Mouse (Mus musculus) cerebellum, adult 2 months (tissue): ENCODE results near the gene Ric8b. TPM values are rescaled to one million over a fixed set of nuclear protein-coding genes. Genes with fewer than 3 reads are reported as not detected.
A peak's percentile ranks its signal among the peaks of the same experiment; 100 is the strongest.

ENCODE experiments used
- DNase-seq, 2 experiments: peaks; one replicate each; pipeline ENCODE4 v3.0.0; 2021
- H3K27ac ChIP-seq: fragments of 200-500 bp; 2 replicates; pipeline ENCODE4 v1.5.1; 2012; ENCODE audit warnings: low read length, control low read depth, inconsistent platforms; ENCODE audit not compliant: insufficient read depth
- H3K27me3 ChIP-seq: fragments of 200-500 bp; 2 replicates; pipeline ENCODE4 v1.6.1; 2012; ENCODE audit warnings: inconsistent platforms, mild to moderate bottlenecking, low read length, moderate library complexity; ENCODE audit not compliant: control insufficient read depth, insufficient read depth
- H3K4me1 ChIP-seq: fragments of 200-500 bp; 2 replicates; pipeline ENCODE4 v1.6.1; 2011; ENCODE audit warnings: low read length; ENCODE audit not compliant: control insufficient read depth, insufficient read depth
- H3K4me3 ChIP-seq: fragments of 200-500 bp; replicated peaks from 2 replicates; pipeline ENCODE3; 2011; ENCODE audit warnings: mild to moderate bottlenecking, low read depth, low read length, control low read depth; ENCODE audit not compliant: insufficient read depth
- CTCF ChIP-seq: fragments of 200-500 bp; IDR thresholded peaks from 2 replicates; pipeline ENCODE4 v1.5.1; 2011; ENCODE audit warnings: low read depth, mild to moderate bottlenecking, control low read depth, low read length, moderate library complexity, borderline replicate concordance; ENCODE audit not compliant: insufficient read depth
- POLR2A ChIP-seq: fragments of 200-500 bp; IDR thresholded peaks from 2 replicates; pipeline ENCODE4 v1.6.1; 2011; ENCODE audit warnings: low read length, control low read depth, borderline replicate concordance; ENCODE audit not compliant: insufficient read depth
- WGBS: fragments of 180-500 bp; shearing (Covaris S2); methylation state at CpG from one replicate; pipeline ENCODE4 v1.1.7; 2018; 5-methylcytosine and 5-hydroxymethylcytosine counted together
- polyA plus RNA-seq: library from polyadenylated mRNA; depleted of rRNA; stranded (reverse); fragments of >200 nt; gene quantifications from 2 replicates; pipeline ENCODE4 v1.2.3, GENCODE M21; 2012

The Ric8b gene
- polyA plus RNA-seq, 1 experiment, result 43.3 TPM

DNA sequence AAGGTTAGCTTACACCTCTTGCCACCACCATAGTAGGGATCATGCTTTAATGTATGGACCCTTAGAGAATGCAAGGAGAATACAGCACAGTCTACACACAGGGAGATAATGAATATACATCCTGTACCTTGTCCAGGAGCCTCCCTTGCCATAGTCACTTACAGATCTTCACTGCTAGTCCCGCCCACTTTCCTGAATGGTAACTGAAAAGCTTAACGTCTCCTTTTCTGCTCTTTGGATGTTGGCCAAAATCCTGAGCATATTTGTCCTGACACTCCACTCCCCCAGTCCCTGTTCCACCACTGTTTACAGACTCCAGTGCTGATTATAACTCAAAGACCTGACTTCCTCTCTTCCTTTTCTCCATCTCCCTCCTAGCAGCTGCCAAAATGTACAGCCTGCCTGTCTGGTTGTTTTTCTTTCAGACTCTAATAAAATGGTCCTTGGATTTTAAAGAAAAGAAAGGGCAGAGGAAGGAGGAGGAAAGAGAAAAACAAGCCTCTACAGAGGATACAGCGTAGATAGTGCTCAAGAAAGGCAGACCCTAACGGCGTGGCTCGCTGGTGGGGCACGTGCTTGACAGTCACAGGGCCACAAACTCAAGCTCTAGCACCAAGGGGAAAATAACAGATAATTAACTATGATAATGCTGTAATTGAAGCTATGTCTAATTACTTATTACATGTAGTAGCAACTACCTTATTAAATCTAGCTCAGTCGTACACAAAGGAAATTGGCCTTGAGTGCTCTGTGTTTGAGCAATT lies 59.4 kb downstream of the Ric8b start:
- 75% methylated on average over 8 of the region's 8 CpGs for WGBS

DNA sequence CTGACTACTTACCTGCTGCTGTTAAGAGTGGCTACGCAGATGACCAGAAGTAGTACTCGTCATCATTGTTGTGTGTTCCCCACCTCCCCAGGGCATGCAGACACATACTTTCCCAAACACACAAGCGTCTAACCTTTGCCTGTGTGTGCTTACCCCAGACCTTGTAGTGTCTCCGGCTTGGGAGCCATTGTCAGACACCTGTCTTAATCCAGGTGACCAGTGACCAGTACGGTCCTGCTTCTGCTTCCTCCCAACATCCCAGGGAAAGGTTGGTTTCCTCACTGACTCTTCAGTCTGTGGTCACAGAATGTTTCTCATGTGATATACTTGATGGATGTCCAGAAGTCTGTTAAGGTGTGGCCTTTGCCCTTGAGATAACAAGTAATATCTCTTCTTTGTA lies 62.9 kb downstream of the Ric8b start:
- Histone ChIP-seq H3K4me3 (no peak overlapping the region), H3K4me1 (no peaks in the 10 kb centered on the region), H3K27ac (no peak overlapping the region), H3K27me3 (no peaks in the 10 kb centered on the region)
- WGBS, result 96% methylated on average over 5 of the region's 5 CpGs
- TF ChIP-seq POLR2A (no peak), CTCF (no peak)
- DNase-seq, result no peak

More for the DNA sequence above, 59.4 kb downstream of the Ric8b start:
- Histone ChIP-seq H3K4me1 (no peaks in the 10 kb centered on the region), H3K4me3 (no peak overlapping the region), H3K27me3 (no peaks in the 10 kb centered on the region), H3K27ac (no peak overlapping the region)
- no peak for DNase-seq
- TF ChIP-seq POLR2A (no peak), CTCF (no peak)

DNA sequence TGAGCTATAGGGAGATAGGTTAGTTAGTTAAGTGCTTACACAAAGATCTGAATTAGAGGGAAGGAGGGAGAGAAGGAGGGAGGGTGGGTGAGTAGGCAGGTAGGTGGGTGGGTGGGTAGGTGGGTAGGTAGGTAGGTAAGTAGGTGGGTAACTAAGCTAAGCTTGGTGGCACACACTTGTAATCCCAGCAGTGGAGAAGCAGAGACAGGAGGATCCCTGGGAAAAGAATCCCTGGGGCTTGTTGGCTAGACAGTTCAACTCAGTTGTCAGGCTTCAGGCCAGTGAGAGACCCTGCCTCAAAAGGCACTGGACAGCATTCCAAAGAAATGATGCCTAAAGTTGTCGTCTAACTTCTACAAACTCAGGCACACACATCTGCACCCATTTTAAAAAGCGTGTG lies 64.0 kb downstream of the Ric8b start:
- Histone ChIP-seq H3K27me3 (no peaks in the 10 kb centered on the region), H3K4me1 (0 out of 2 replicates have a peak, but pooled peaks cover 3% of the 10 kb centered on the region), H3K27ac (no peak overlapping the region), H3K4me3 (no peak overlapping the region)
- TF ChIP-seq CTCF, result no peak
- 94% methylated on average over 2 of the region's 2 CpGs for WGBS
- no peak for DNase-seq

DNA sequence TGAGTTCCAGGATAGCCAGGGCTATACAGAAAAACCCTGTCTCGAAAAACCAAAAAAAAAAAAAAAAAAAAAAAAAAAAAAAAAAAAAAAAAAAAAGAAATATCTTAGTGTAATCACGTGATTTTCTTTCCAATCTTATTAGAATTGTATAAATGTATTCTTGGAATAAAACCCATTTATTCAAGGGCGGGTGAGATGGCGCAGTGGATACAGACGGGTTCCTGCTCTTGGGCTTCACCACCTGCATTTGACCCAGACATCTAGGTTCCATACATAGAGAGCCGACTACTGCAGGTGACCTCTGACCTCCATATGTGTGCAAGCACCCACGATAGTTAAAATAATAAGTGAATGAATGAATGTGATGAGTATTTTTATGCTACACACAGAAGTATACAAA lies 65.3 kb downstream of the Ric8b start:
- WGBS, result 86% methylated on average over 7 of the region's 7 CpGs
- TF ChIP-seq POLR2A, result no peak
- no peak for TF ChIP-seq CTCF
- H3K4me3 ChIP-seq, result no peak overlapping the region

GRCm38 (mm10) chr10:84985956-84986355 lies 68.5 kb downstream of the Ric8b start:
- no peak for TF ChIP-seq POLR2A
- peak; percentile 46; the same call in 1 of the 2 replicates for TF ChIP-seq CTCF
- peak in 1 of 2 experiments; percentile 52 for DNase-seq
- 69% methylated on average over 9 of the region's 9 CpGs for WGBS
- no peaks in the 10 kb centered on the region for H3K27me3 ChIP-seq
- H3K27ac ChIP-seq, result no peak overlapping the region
- H3K4me1 ChIP-seq, result 0 out of 2 replicates have a peak, but pooled peaks cover 3% of the 10 kb centered on the region
- no peak overlapping the region for H3K4me3 ChIP-seq

More for the DNA sequence above, 65.3 kb downstream of the Ric8b start:
- no peak overlapping the region for H3K27ac ChIP-seq
- DNase-seq, result no peak
- H3K27me3 ChIP-seq, result no peaks in the 10 kb centered on the region
- H3K4me1 ChIP-seq, result 0 out of 2 replicates have a peak, but pooled peaks cover 3% of the 10 kb centered on the region

DNA sequence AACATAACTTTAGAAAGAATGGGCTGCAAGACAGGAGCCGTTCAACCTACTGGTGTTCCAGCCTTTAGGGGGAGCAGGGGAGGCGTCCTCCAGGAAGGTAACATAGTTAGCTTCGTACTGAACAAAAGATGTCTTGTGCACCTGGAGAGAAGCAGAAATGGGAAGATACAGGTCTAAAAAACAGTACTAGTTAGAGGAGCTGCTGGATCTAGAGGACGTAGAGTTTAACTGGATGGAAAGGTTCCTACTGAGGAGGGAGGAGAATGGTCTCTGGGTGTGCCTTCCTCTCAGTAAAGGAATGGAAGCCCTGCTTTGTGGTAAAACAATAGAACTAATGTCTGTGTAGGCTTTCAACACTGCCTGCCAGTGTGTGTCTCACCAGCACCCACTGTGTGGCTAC lies 70.2 kb downstream of the Ric8b start:
- 77% methylated on average over 4 of the region's 4 CpGs for WGBS
- no peak for DNase-seq
- Histone ChIP-seq H3K27ac (no peak overlapping the region; the same call in 1 of the 2 replicates), H3K27me3 (no peaks in the 10 kb centered on the region), H3K4me1 (0 out of 2 replicates have a peak, but pooled peaks cover 3% of the 10 kb centered on the region), H3K4me3 (no peak overlapping the region)
- TF ChIP-seq POLR2A (no peak), CTCF (no peak)

- WGBS, result 86% methylated on average over 4 of the region's 4 CpGs
- no peak for DNase-seq
- Histone ChIP-seq H3K4me3 (no peak overlapping the region), H3K4me1 (0 out of 2 replicates have a peak, but pooled peaks cover 3% of the 10 kb centered on the region), H3K27me3 (no peaks in the 10 kb centered on the region), H3K27ac (no peak overlapping the region)
- no peak for TF ChIP-seq CTCF
- TF ChIP-seq POLR2A, result no peak
Observed at GRCm38 (mm10) chr10:84988650-84989049, 71.2 kb downstream of the Ric8b start.

DNA sequence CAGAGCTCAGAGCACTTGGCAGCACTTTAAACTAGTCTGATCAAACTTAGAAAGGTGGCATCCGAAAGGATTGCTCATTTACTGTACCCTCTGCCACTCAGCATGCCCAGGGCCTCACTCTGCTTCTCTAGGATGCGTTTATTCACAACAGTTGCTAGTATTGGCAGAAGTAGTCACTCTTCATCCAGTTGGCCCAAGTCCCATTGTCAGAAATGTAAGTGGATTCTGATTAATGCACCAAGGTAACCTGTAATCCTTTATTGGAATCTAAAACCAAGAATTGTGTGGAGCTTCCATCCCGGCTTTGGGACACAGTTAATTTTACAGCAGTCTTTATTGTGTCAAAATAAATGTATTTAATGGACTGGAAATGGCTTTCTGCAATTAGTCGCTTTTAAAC lies 76.9 kb downstream of the Ric8b start:
- H3K4me1 ChIP-seq, result peaks cover 3% of the 10 kb centered on the region
- H3K27me3 ChIP-seq, result no peaks in the 10 kb centered on the region
- WGBS, result 31% methylated on average over 4 of the region's 4 CpGs
- DNase-seq, result peak in 1 of 2 experiments; percentile 51
- H3K4me3 ChIP-seq, result no peak overlapping the region
- no peak for TF ChIP-seq CTCF
- TF ChIP-seq POLR2A, result no peak
- H3K27ac ChIP-seq, result no peak overlapping the region
